Mouse (Mus musculus) neural tube, embryonic 15.5 days (tissue): ENCODE measurements around the gene Mafg. TPM values are rescaled to one million over a fixed set of nuclear protein-coding genes. Genes with fewer than 3 reads are reported as not detected.
A peak's percentile ranks its signal among the peaks of the same experiment; 100 is the strongest.
"Not testable (repeated sequence)": the region's sequence is repeated elsewhere in the genome, so short reads cannot be mapped to it uniquely, and the experiment has no call there.

Source experiments
- ATAC-seq: fragments of 200-750 bp; cut with Nextera tagmentation; 2 replicates; pipeline ENCODE4 v1.8.0; 2017; ENCODE audit warnings: mild to moderate bottlenecking, moderate TSS enrichment, moderate library complexity; ENCODE audit not compliant: low FRiP score
- H3K27ac ChIP-seq: fragments of 300-500 bp; sonication (generic); replicated peaks from 2 replicates; pipeline ENCODE4 v1.5.1; 2015; ENCODE audit warnings: mild to moderate bottlenecking, inconsistent platforms
- H3K27me3 ChIP-seq: fragments of 300-500 bp; sonication (generic); replicated peaks from 2 replicates; pipeline ENCODE4 v1.6.1; 2015; ENCODE audit warnings: inconsistent platforms
- H3K36me3 ChIP-seq: fragments of 300-500 bp; sonication (generic); 2 replicates; pipeline ENCODE4 v1.6.1; 2015; ENCODE audit warnings: inconsistent platforms
- H3K4me1 ChIP-seq: fragments of 300-500 bp; sonication (generic); 2 replicates; pipeline ENCODE4 v1.6.1; 2015; ENCODE audit warnings: inconsistent platforms
- H3K4me2 ChIP-seq: fragments of 300-500 bp; sonication (generic); 2 replicates; pipeline ENCODE4 v1.6.1; 2015; ENCODE audit warnings: inconsistent platforms, mild to moderate bottlenecking, moderate library complexity
- H3K4me3 ChIP-seq: fragments of 300-500 bp; sonication (generic); replicated peaks from 2 replicates; pipeline ENCODE4 v1.5.1; 2015; ENCODE audit warnings: mild to moderate bottlenecking, inconsistent platforms
- H3K9ac ChIP-seq: fragments of 300-500 bp; sonication (generic); replicated peaks from 2 replicates; pipeline ENCODE4 v1.6.1; 2015; ENCODE audit warnings: mild to moderate bottlenecking, inconsistent platforms
- H3K9me3 ChIP-seq: fragments of 300-500 bp; sonication (generic); replicated peaks from 2 replicates; pipeline ENCODE4 v1.6.1; 2016; ENCODE audit warnings: inconsistent platforms
- WGBS: fragments of 180-500 bp; shearing (Covaris S2); methylation state at CpG from one replicate; pipeline ENCODE4 v1.1.7; 2015; ENCODE audit warnings: mixed read lengths; 5-methylcytosine and 5-hydroxymethylcytosine counted together
- polyA plus RNA-seq: library from polyadenylated mRNA; unstranded; fragments of >200 nt; fragmentation: Nextera tagmentation; extraction: Ambion mirVana; gene quantifications from 2 replicates; pipeline ENCODE4 v1.2.1, GENCODE M21; 2015

Gene Mafg
- 40.1 and 41.0 TPM in 2 replicates for polyA plus RNA-seq

- no peaks in the 10 kb centered on the region for H3K27me3 ChIP-seq
- no peaks in the 10 kb centered on the region for H3K9me3 ChIP-seq
- peak within 1 kb of the TSS; percentile 85 for H3K4me2 ChIP-seq
- peak within 1 kb of the TSS; percentile 96 for H3K4me3 ChIP-seq
- whole genome bisulfite sequencing = 11% methylated on average over 58 of the region's 58 CpGs
- peaks cover 7% of the 10 kb centered on the region for H3K36me3 ChIP-seq
- H3K4me1 ChIP-seq = peaks cover 46% of the 10 kb centered on the region
- peak within 1 kb of the TSS; percentile 87 for H3K9ac ChIP-seq
- H3K27ac ChIP-seq = peak within 1 kb of the TSS; percentile 88
- peak; percentile 90 for ATAC-seq
Measured at GRCm38 (mm10) chr11:120633520-120634343, at the start of gene Mafg. Gene Mafg (minus strand): TSS chr11:120633600.

DNA sequence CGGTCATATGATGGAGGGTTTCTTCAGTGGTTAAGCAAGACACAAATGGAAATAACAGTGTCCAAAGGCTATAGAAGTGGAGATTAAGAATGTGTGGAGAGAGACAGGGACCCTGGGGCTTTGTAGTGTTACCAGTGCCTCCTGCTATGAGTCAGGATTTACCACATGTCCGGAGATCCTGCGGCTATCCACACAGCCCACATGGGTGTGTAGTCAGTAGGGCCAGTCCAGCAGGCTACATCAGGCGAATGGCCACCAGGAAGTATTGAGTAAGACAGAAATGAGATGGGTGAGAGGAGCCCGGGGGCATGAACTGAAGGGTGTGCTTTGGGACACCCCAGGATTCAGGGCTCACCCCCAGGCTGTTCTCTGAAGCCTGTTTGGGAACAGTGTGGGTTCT, 49.3 kb upstream of the Mafg start:
- WGBS = 93% methylated on average over 5 of the region's 5 CpGs
- Histone ChIP-seq H3K27ac (no peak overlapping the region), H3K27me3 (no peaks in the 10 kb centered on the region), H3K9ac (no peak overlapping the region), H3K36me3 (peaks cover 70% of the 10 kb centered on the region), H3K4me3 (no peak overlapping the region), H3K4me2 (no peak overlapping the region), H3K9me3 (no peaks in the 10 kb centered on the region), H3K4me1 (no peaks in the 10 kb centered on the region)
- no peak for ATAC-seq

GRCm38 (mm10) chr11:120679909-120680308, 46.5 kb upstream of the Mafg start:
- Histone ChIP-seq H3K27ac (no peak overlapping the region), H3K27me3 (no peaks in the 10 kb centered on the region), H3K36me3 (peaks cover 67% of the 10 kb centered on the region), H3K9me3 (no peaks in the 10 kb centered on the region), H3K4me2 (no peak overlapping the region), H3K9ac (no peak overlapping the region), H3K4me3 (no peak overlapping the region), H3K4me1 (peaks cover 10% of the 10 kb centered on the region; the same call in 1 of the 2 replicates)
- ATAC-seq = no peak
- WGBS = 82% methylated on average over 3 of the region's 3 CpGs

- Histone ChIP-seq H3K9me3 (no peaks in the 10 kb centered on the region), H3K27ac (no peak overlapping the region), H3K36me3 (peaks cover 49% of the 10 kb centered on the region), H3K4me1 (peaks cover 25% of the 10 kb centered on the region), H3K27me3 (no peaks in the 10 kb centered on the region), H3K9ac (no peak overlapping the region), H3K4me2 (no peak overlapping the region), H3K4me3 (no peak overlapping the region)
- no peak for ATAC-seq
- 90% methylated on average over 4 of the region's 4 CpGs for WGBS
Measured at GRCm38 (mm10) chr11:120676951-120677350, 43.6 kb upstream of the Mafg start.

GRCm38 (mm10) chr11:120675875-120676274, 42.5 kb upstream of the Mafg start:
- H3K4me3 ChIP-seq, ATAC-seq, H3K9ac ChIP-seq, H3K27me3 ChIP-seq, H3K9me3 ChIP-seq, H3K4me2 ChIP-seq, H3K27ac ChIP-seq: not testable (repeated sequence)
- Histone ChIP-seq H3K36me3 (peaks cover 42% of the 10 kb centered on the region), H3K4me1 (peaks cover 25% of the 10 kb centered on the region)
- WGBS = 88% methylated on average over 4 of the region's 5 CpGs

DNA sequence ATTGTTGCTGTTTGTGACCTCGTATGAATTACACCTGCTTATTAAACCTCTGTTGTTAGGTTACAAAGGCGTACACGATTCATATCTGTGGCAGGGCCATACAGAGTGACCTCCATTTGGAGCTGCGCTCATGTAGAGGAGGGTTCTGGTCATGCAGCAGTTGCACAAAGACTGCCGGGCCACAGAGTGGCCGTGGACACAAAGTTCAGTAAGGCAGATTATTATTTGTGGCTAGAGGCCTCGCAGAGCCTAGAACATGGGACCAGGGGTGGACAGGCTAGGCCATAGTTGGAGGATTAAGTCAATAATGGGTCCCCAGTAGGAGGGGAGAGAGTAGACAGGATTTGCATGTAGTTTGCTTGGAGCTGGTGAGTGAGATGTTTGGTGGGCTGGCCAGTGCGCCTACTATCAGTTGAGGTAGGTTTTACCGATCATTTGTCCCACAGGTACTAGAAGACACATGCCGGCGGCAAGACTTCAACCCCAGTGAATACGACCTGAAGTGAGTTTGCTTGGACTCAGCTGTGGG, 40.3 kb upstream of the Mafg start:
- ATAC-seq = peak; percentile 31

GRCm38 (mm10) chr11:120672687-120673593, 39.5 kb upstream of the Mafg start, which contains the start of gene Aspscr1:
Gene Aspscr1 (plus strand): TSS chr11:120672973.
- H3K9me3 ChIP-seq = no peaks in the 10 kb centered on the region
- peak within 1 kb of the TSS; percentile 79 for H3K4me2 ChIP-seq
- peaks cover 25% of the 10 kb centered on the region for H3K4me1 ChIP-seq
- peak within 1 kb of the TSS; percentile 96 for H3K27ac ChIP-seq
- peak within 1 kb of the TSS; percentile 83 for H3K4me3 ChIP-seq
- ATAC-seq = peak; percentile 98
- 1% methylated on average over 83 of the region's 83 CpGs for WGBS
- H3K36me3 ChIP-seq = peaks cover 13% of the 10 kb centered on the region
- no peaks in the 10 kb centered on the region for H3K27me3 ChIP-seq
- H3K9ac ChIP-seq = peak within 1 kb of the TSS; percentile 88

More for the DNA sequence above, 40.3 kb upstream of the Mafg start:
- Histone ChIP-seq H3K4me1 (peaks cover 25% of the 10 kb centered on the region), H3K27me3 (no peaks in the 10 kb centered on the region), H3K4me2 (peak overlapping the region; percentile 79), H3K4me3 (peak overlapping the region; percentile 83), H3K27ac (peak overlapping the region; percentile 96), H3K9me3 (no peaks in the 10 kb centered on the region), H3K36me3 (peaks cover 20% of the 10 kb centered on the region), H3K9ac (peak overlapping the region; percentile 88)
- WGBS = 37% methylated on average over 12 of the region's 12 CpGs

- peaks cover 23% of the 10 kb centered on the region for H3K27me3 ChIP-seq
- H3K4me2 ChIP-seq = no peak overlapping the region
- H3K9me3 ChIP-seq = no peaks in the 10 kb centered on the region
- no peaks in the 10 kb centered on the region for H3K36me3 ChIP-seq
- H3K4me1 ChIP-seq = peaks cover 5% of the 10 kb centered on the region; the same call in 1 of the 2 replicates
- H3K4me3 ChIP-seq = no peak overlapping the region
- no peak overlapping the region; the same call in 1 of the 2 replicates for H3K9ac ChIP-seq
- WGBS = 3% methylated on average over 3 of the region's 3 CpGs
- H3K27ac ChIP-seq = no peak overlapping the region
- ATAC-seq = no peak
Measured at GRCm38 (mm10) chr11:120666617-120667016, 33.2 kb upstream of the Mafg start.

GRCm38 (mm10) chr11:120665406-120665805, 32.0 kb upstream of the Mafg start:
- Histone ChIP-seq H3K27ac (no peak overlapping the region), H3K27me3 (peaks cover 35% of the 10 kb centered on the region), H3K36me3 (no peaks in the 10 kb centered on the region), H3K9me3 (no peaks in the 10 kb centered on the region), H3K4me2 (no peak overlapping the region), H3K4me3 (no peak overlapping the region), H3K9ac (no peak overlapping the region), H3K4me1 (peaks cover 15% of the 10 kb centered on the region)
- WGBS = 69% methylated on average over 3 of the region's 3 CpGs
- ATAC-seq = no peak

DNA sequence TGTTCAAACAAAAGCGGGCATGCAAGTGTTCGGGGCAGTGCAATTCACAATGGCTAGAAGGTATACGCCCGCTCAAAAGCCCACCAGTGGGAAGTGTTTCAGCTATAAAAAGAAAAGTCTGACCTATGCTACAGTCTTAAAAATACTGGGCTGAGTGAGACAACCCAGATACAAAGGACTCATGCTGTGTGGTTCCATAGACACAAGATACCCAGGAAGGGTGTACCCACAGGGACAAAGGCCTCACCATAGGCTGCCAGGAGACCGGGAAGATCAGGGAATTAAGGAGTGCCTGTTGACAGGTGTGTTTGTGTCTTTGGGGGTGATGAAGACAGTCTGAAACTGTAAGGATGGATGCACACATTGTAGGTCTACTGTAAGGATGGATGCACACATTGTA, 30.3 kb upstream of the Mafg start:
- Histone ChIP-seq H3K9me3 (no peaks in the 10 kb centered on the region), H3K4me3 (no peak overlapping the region), H3K9ac (no peak overlapping the region), H3K4me1 (peaks cover 28% of the 10 kb centered on the region), H3K36me3 (no peaks in the 10 kb centered on the region), H3K4me2 (no peak overlapping the region), H3K27ac (no peak overlapping the region), H3K27me3 (peaks cover 52% of the 10 kb centered on the region)
- no peak for ATAC-seq
- 65% methylated on average over 5 of the region's 5 CpGs for WGBS

DNA sequence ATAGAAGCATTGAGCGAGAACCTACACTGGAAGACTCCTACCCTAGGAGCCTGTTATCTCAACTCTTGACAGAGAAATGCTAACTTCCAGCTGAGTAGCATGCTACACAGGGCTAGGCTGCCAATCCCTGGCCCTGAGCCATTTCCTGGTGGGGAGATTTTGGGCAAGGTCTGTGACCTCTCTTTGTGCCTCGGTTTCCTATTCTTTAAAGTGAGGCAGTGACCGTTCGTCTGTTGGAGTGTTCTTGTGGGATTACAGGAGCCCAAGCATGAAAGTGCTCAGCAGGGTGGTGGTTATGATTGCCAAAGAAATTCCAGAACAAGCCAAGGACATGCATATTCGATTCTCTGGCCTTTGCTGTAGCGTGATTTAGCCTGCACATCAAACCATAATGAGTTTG, 29.4 kb upstream of the Mafg start:
- no peak for ATAC-seq

More for the DNA sequence above, 29.4 kb upstream of the Mafg start:
- Histone ChIP-seq H3K4me2 (no peak overlapping the region), H3K9me3 (no peaks in the 10 kb centered on the region), H3K27ac (no peak overlapping the region), H3K9ac (no peak overlapping the region), H3K4me1 (peaks cover 28% of the 10 kb centered on the region), H3K27me3 (peaks cover 61% of the 10 kb centered on the region), H3K4me3 (no peak overlapping the region), H3K36me3 (no peaks in the 10 kb centered on the region)
- WGBS = 70% methylated on average over 6 of the region's 6 CpGs
